Mouse (Mus musculus): Measurements from ENCODE around the gene Hsd11b1.

Gene Hsd11b1

DNA sequence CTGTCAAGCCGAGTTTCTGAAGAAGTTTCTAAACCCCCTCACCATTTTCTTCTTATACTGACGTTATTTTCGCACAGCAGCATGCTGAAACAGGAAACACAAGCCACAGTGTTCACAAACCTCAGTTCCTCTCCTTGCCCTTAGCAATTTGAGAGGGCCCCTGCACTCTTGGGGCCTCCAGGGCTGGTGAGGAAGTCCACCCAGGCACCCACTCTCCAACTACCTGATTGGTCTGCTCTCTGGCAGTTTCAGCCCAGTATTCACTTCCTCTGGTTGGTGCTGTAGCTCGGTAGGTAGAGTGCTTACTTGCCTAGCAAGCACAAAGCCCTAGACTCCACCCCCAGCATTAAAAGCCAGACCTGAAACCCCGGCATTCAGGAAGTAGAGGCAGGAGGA, 62.5 kb downstream of the Hsd11b1 start, which contains the start of gene Traf3ip3:
TSS of gene Traf3ip3 (minus strand) at position 321 of the 396 bp plus-strand sequence.
- peak; percentile 39 for DNase-seq (ENCODE audit: low read depth, low spot score)

DNA sequence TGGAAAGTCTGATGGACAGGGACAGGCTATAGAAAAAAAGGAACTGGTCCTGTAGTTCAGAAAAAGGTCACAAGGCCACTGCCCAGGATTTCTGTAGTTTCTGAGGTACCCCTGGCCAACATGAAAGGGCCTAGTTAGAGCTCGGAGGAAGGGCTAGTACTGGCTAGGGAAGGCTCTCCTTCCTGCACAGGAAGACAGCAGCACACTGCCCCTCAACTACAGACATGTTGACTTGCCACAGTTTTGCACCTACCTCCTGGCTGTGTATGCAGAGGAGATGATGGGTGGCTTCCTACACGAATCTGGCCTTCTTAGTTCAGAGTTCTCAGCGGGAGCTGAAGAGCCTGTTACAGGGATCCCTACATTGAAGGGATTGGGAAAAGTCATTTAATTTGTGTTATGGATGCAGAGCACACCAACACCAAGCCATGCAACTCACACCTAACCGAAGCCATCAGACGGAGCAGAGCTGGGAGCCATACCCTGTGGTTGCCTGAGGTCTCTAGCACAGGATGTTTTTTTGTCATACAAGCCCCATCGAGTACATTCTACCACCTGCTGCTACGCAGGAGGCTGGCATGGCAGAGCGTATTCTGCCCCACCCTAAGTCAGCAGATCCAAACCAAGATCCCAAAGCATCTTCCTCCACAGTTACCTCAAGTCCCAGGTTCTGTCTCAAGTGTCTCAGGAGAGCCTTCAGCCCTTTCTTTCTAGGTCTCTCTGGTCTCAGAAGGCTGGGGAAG, 63.1 kb downstream of the Hsd11b1 start:
- DNase-seq (ENCODE audit: low read depth, low spot score): no peak

- no peak for DNase-seq (ENCODE audit: low read depth, low spot score)
Measured at GRCm38 (mm10) chr1:193198312-193198711, 65.6 kb downstream of the Hsd11b1 start.

GRCm38 (mm10) chr1:193197494-193198205, 66.2 kb downstream of the Hsd11b1 start:
- no peak for DNase-seq (ENCODE audit: low read depth, low spot score)

GRCm38 (mm10) chr1:193195169-193195810, 68.6 kb downstream of the Hsd11b1 start:
- no peak for DNase-seq (ENCODE audit: low read depth, low spot score)

DNA sequence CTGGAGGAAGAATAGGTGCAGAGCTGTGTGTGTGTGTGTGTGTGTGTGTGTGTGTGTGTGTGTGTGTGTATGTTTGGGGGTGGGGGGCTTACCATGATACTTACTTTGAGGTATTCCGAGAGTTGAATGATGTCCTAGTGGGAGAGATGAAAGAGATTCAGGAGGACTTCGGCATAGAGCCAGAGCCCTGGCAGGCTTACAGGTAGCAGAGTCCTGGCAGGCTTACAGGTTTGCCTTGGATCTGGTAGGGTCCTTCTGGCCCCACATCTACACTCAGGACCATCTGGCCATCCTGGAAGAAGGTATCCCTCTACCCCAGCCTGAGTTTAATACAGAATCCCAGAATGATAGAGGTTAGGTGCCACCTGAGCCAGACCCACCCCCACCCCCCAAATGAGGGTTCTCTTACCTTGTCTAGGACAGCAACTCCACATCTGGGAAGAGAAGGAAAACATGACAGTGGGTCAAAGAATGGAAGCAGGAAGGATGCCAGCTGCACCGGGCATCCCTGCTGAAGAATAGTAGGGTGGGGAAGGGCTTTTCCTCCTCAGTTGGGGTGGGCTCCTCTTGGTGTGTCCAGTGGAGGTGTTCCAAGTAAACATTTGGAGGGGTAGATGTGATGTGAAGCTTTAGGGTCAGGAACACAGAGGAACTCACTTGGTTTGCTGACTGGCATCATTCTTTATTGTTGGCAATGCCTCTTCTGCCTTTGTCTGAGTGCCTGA, 69.3 kb downstream of the Hsd11b1 start:
- DNase-seq (ENCODE audit: low read depth, low spot score): no peak

GRCm38 (mm10) chr1:193191675-193192283, 72.1 kb downstream of the Hsd11b1 start:
- DNase-seq (ENCODE audit: low read depth, low spot score): no peak

- DNase-seq (ENCODE audit: low read depth, low spot score): no peak
Measured at GRCm38 (mm10) chr1:193189771-193190170, 74.1 kb downstream of the Hsd11b1 start.

DNA sequence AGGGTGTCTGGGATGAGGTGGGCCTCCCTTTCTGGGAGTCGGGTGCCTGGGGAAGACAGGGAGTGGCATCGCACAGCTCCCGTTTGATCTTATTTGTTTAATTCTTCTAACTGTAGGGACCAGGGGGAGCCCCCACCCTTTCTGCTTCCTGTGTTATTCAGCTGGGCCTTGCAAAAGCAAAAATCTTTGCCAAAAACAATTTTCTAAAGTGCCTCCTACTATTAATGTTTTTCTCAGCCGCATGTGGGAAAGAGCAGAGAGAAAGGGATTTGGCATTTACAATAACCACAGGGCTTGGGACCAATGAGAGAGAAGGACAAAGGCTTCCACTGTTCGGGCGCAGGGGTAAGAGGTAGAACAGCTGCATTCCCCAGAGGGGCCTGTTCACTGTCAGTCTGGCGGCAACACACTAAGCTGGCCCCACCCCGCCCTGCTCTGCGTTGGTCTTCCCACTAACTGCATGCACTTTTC, 74.7 kb downstream of the Hsd11b1 start:
- DNase-seq (ENCODE audit: low read depth, low spot score): peak; percentile 35

GRCm38 (mm10) chr1:193188257-193188656, 75.6 kb downstream of the Hsd11b1 start:
- DNase-seq (ENCODE audit: low read depth, low spot score): no peak

- DNase-seq (ENCODE audit: low read depth, low spot score): no peak
Measured at GRCm38 (mm10) chr1:193181104-193181503, 82.8 kb downstream of the Hsd11b1 start.

GRCm38 (mm10) chr1:193174143-193174733, 89.6 kb downstream of the Hsd11b1 start:
- DNase-seq (ENCODE audit: low read depth, low spot score): no peak

GRCm38 (mm10) chr1:193173810-193174129, 90.1 kb downstream of the Hsd11b1 start:
- DNase-seq (ENCODE audit: low read depth, low spot score): no peak

DNA sequence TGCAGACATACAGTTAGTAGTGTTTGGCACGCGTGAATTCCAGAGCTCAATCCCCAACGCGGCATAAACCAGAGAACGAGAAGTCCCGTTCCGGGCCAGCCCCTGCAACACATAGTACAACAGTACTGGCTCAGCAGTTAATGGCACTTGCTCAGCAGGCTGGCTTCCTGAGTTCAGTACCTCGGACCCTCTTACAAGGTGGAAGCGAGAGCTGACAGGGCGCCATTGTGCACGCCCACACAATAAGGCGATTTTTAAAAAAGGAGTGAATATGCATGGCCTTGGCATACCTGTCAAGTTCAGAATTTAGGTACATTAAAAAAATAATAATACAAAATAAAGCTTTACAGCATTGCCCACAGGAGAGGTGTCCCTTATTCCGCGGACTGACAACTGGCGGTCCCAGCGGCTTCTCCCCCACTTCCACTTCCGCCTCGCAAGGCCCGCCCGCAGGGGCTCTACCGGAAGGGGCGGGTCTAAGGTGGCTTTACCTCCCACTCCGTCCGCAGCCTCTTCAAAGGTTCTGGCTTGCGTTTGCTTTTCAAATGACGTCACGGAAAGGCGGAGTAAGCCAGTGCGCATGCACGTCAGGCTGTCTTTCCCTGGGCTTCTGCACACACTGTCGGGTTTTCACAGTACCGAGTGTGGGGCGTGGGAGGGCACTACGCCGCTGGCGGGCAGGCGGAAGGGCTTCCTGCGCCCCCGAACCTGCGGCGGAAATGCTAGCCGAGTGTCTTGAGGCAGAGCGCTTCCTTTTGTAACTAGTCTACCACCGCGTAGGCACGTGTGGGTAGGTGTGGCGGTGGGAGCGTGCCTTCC, 90.7 kb downstream of the Hsd11b1 start:
- DNase-seq (ENCODE audit: low read depth, low spot score): peak; percentile 99

All from telencephalon, adult 2 months (tissue).